Mouse (Mus musculus): Measurements from ENCODE around the gene Gfer.
"Not testable (repeated sequence)": the region's sequence is repeated elsewhere in the genome, so short reads cannot be mapped to it uniquely, and the experiment has no call there.

Gene Gfer

DNA sequence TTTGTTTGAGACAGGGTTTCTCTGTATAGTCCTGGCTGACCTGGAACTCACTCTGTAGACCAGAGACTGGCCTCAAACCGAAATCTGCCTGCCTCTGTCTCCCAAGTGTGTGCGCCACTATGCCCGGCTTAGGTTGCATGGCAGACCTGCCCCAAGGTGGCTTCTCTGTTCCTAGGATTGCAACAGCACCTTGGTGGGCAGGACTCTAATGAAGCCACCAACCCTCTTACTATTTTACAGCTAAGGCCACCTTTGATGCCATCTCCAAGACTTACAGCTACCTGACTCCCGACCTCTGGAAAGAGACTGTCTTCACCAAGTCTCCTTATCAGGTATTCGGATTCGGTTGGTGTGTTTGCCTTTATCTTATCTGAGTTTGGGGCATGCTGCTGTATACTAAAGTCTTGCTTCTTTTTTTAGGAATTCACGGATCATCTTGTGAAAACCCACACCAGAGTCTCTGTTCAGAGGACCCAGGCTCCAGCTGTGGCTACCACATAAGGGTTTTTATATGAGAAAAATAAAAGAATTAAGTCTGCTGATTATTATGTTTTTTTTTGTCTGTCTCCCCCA, 25.5 kb upstream of the Gfer start:
- not testable (repeated sequence) for DNase-seq

DNA sequence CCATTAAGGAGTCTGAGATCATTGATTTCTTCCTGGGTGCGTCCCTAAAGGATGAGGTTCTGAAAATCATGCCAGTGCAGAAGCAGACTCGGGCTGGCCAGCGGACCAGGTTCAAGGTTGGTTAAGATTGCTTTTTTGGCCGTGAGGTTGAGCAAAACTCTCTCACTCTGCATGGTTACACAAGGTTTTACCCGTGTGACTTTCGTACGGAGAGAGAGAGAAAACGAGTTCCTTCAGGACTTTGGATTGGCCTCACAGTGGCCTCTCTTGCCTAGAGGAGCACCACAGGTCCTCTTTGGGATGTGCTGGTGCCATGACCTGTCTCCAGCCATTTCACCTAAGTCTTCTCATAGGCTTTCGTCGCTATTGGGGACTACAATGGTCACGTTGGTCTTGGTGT, 24.7 kb upstream of the Gfer start:
- not testable (repeated sequence) for DNase-seq

DNA sequence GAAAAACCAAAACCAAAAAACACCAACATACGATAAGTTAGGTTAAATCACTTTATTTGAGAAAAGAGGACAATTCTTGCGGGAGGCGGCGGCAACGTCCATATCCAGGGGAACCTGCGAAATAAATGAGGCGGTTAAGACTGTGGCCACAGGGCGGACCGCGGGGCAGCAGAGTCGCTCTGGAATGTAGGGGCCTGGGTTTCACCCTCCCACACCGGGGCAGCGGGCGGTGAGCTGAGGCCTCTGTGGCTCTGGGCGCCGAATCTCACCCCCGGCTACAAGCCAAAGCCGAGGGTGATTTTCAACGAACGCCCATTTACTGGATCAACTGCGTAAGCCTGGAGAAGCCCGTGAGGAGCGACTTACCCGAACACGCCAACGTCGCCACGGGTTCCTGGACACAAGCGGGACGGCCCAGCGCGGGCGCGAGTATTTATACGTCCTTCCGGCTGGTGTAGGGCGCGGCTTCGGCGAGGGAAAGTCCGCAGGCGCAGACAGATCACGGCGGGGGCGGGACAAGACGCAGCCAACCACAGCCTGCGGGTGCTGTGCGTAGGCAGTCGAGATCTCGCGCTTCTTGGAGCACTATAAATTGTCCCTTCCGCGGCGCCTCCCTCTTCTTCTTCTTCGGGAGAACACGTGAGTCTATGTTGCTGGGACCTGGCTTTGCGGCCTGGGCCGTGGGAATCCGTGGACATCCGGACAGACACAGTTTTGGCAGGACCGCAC, 23.7 kb upstream of the Gfer start:
- peak; percentile 99 for DNase-seq

DNA sequence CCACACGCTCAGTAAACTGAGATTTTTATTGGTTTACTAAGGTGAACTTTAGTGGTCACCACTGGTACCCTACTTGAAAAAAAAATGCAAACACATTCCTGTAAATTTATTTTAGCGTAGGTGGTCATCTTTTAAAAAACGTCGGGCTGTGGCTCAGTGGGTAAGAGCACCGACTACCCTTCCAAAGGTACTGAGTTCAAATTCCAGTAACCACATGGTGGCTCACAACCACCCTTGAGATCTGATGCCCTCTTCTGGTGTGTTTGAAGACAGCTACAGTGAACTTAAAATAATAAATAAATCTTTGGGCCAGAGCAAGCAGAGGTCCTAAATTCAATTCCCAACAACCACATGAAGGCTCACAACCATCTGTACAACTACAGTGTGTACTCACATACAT, 23.0 kb upstream of the Gfer start:
- not testable (repeated sequence) for DNase-seq

DNA sequence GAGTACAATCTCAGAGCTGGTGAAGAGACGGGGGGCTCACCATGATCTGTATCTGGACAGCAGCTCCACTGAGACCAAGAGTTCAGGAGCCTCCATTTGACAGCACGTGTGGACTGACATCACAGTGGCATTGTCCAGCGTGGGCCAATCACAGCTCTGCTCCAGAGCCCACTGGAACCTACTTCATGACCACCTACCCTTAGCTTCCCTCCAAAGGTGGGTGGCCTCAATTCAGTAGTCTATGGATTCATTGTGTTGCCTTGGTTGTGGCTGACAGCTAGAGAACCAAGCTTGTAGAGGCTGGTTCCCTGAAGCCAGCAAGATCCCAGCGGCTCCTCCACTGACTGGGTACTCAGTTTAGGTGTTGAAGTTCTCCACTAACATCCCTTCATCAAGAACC, 22.0 kb upstream of the Gfer start, which contains the start of the genes Rnf151 and Rps2:
Rnf151 (minus strand) TSS at position 121 of the 400 bp plus-strand sequence.
Rps2 (plus strand) TSS at position 174 of the 400 bp plus-strand sequence.
- no peak for DNase-seq

DNA sequence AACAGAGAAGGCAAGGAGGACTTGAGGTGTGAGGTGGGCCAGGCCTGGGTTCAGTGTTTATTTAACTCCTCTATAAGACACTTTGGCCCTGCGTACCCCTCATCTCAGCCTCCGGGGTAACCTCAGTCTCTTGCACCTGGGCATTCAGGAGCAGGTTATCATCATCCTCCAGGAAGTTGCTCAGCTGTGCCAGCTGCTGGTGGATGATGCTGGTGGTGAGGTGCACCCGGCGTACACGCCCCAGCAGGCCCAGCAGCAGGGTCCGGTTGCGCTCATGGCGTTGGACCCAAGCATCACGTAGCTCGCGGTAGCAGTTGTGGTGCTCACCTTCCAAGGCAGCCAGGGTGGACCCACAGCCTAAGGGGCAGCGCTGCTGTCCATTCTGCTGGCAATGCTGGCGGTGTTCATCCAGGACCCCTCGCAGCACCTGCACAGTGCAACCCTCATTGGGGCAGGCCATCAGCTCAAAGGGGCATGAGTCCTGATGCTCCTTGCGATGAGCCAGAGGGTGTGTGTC, 20.3 kb upstream of the Gfer start:
- DNase-seq: no peak

DNA sequence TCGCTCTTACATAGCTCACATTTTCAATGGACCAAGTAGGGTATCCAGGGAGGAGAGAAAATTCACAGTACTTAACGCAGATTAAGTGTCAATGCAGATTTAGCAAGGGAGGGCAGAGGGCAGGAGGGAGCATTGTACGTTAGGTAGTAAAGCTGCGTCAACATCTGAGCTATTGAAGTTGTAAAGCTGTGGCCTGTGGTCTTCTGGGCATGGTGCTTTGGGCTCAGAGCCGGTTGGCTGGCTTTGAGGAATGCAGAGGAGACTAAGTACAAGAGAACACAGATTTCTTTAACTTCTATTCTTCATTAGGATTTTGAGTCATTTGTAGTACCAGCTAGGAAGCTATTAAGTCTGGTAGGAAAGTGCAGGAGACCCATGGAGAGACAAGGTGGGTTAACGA, 19.6 kb upstream of the Gfer start:
- DNase-seq: no peak

DNA sequence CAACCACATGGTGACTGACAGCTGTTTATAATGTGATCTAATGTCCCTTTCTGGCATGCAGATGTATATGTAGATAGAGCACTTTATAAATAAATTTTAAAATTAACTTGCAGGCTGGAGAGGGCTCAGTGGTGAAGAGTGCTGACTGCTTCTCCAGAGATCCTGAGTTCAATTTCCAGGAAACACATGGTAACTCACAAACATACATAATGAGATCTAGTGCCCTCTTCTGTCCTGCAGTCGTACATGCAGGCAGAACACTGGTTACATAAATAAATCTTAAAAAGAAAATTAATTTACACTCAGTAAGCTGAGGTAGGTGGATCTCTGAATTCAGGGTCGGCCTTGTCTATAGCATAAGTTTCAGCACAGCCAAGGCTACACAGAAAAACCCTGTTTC, 12.7 kb upstream of the Gfer start:
- no peak for DNase-seq

DNA sequence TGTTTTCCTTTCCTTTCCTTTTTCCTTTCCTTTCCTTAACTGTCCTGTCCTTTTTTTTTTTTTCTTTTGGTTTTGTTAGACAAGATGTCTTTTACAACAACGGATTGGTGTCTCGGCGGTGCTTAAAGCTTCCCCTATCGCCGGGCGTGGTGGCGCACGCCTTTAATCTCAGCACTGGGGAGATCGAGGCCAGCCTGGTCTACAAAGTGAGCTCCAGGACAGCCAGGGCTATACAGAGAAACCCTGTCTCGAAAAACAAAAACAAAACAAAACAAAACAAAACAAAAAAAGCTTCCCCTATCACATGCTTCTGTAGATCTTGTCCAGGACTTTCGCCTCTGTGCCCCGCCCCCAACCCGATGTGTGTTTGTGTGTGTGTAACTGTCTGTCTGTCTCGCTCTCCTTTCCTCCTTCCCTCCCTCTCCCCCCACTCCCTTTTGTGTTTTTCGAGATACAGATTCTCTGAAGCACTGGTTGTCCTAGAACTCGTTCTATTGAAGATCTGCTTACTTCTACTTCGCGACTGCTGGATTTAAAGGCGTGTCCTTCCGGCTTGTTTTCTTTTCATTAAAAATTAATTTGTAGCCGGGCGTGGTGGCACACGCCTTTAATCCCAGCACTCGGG, 12.0 kb upstream of the Gfer start:
- peak; percentile 52 for DNase-seq

DNA sequence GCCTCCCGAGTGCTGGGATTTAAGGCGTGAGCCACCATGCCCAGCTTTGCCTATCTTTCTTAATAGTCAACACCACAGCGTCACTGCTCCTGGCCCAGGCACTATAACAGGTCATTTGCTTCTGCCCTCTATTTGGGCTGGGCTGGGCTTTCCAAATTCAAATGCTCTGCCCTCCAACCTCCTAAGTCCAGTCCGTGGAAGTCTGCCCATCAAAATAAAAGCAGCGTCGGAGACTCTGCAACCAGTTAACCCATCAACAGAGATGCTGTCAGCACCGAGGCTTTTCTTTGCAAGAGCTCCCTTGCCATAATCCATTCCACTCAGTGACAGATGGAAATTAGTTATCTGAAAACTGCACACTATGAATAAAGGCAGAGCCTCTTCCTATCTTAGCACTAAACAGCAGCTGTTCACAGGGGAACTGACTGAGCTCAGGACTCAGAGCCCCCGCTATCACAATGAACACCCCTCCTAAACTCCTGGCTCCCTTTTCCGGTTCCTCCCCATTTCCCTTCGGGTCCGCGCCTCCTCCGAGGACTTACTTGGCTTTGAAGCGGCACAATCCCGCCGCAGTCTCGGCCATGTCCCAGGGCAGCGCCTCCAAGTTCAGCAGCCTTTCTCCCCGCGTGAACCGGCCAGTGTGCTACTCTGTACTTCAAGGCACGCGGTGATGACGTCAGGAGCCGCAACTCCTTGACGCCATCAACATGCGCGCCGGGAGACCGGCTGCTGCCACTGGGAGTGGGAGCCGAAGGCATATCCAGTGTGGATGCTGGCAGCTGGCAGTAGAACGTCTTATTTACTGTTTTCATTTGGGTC, 11.2 kb upstream of the Gfer start, which contains the start of gene Tbl3:
Tbl3 (minus strand) TSS at position 679 of the 819 bp plus-strand sequence.
- DNase-seq: peak; percentile 90

DNA sequence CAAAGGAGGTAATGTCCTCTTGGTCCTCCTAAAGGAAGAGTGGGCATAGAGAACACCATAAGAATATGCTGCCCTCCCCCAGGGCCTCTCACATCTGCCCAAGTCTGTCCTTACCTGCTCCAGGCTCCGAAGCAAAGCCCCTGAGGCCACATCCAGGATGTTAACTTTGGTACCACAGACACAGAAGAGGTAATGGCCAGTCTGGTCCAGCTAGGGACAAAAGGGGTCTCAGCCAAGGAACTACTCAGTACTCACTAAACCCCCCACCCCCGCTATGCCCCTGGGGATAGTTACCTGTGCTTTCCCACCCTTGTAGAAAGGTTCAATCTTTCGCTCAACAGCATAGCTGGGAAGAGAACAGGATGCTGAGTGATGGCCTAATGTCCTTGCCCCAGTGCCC, 9.9 kb upstream of the Gfer start:
- DNase-seq: no peak

DNA sequence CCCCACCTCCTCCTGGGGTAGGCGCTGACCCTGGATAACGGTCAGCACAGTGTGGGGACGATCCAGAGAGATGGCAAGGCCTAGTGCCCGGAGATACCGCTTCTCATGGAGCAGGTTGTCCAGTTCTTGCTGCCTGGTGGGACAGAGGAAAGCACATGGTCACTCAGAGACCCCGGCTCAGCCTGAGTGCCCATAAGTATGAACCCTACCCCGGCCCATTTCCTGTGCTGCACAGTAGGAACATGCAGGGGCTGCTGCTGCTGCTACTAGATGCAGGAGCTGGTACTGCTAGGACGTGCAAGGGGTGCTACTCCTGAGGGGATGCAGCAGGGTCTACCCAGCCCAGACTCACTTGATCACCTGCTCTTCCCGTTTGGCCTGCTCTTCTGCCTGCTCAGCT, 5.3 kb upstream of the Gfer start:
- no peak for DNase-seq

DNA sequence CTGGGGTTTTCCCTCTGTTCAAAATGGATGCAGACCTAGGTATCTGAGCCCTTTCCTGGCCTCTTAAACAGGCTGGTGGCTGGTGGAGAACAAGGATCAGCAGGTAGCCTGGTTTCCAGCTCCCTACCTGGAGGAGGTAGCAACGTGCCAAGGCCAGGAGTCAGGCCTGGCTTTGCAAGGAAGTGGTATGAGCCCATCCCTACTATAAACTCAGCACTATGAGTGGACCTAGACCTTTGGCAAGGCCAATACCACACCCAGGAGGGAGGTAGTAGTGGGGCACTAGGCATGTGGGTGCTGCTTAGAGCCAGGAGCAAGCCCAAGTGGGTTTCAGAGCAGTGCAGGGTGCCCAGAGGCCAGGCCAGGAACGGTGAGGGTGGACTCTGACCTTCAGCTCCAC, 3.5 kb upstream of the Gfer start:
- no peak for DNase-seq

DNA sequence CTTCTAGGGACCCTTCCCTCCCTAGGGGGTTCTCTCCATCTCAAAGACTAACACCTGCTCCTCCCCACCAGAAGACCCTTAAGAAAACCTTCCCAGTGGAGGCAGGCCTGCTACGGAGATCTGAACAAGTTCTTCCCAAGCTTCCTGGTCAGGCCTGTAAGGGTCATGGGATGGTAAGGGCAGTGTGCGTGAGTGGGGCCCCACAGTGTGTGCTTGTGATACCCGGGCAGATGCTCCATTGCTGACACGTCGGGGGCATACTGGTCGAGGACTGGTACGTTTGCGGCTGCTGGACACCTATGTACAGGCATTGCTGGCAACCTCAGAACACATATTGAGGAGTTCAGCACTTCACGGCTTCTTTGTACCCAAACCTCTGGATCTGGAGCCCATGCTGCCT, 2.8 kb upstream of the Gfer start:
- no peak for DNase-seq

DNA sequence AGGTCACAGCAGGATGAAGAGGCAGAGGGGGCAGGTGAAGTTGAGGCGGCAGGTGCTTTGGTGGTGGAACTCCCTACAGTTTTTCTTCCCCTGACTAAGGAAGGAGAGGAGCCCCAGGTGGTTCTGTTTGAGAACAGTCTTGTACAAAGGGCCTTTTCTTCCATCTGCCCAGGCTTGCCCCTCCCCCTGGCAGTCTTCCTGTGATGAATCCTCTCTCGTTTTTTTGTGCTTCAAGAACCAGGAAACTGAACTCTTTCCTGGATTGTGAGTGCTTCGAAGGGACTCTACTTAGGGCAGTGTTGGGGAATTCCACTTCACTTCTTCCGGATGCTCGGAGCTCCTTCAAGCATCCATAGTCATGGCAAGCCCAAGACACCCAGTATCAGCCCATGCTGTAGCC, 2.0 kb upstream of the Gfer start:
- no peak for DNase-seq

DNA sequence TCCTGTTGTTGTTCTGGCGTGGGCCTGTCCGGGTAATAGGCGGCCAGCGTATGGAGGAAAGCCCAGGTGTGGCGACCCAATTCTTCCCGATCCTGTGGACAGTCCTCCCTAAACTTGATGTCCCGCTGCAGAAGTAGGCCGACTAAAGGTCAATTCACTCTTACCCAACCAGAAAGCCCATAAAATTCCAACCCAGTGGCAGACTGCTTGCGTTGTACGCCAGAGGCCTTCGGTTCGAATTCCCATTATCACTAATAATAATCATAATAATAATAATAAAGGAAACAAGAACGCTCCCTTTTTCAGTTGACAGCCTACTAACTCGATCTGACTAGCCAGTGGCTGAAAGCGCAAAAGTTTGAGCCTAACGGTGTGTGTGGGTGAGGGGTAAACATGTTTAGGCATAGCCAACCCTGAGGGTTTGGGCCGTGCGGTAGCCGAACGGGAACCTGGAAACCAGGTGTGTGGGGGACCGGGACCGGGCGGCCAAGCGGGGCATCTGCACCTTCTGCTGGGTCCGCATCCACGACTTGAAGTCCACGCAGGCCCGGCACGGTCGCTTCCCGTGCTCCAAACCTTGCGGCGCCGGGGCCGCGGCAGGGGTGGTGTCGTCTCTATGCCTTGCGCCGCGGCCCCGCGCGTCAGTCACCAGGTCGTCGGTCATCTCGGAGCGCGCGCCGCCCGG, 488 bp downstream of the Gfer start:
- DNase-seq: no peak

DNA sequence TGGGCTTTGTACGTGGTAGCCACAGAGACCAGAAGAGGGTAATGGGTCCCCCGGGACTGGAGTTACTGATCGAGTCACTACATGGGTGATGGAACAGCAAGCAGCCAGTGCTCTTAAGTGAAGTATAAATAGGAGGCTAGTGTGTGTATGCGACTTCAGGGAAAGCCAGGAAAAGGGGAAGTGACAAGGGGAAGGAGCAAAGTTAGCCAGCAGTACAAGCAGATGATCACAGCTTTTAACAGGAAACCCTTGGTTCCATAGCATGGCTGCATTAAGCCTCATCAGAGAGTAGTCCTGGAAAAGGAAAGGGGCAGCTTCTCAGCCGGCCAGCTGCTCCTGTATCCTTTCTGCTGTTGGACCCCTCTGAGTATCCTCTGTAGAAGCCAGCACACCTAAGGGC, 3.6 kb downstream of the Gfer start:
- no peak for DNase-seq

DNA sequence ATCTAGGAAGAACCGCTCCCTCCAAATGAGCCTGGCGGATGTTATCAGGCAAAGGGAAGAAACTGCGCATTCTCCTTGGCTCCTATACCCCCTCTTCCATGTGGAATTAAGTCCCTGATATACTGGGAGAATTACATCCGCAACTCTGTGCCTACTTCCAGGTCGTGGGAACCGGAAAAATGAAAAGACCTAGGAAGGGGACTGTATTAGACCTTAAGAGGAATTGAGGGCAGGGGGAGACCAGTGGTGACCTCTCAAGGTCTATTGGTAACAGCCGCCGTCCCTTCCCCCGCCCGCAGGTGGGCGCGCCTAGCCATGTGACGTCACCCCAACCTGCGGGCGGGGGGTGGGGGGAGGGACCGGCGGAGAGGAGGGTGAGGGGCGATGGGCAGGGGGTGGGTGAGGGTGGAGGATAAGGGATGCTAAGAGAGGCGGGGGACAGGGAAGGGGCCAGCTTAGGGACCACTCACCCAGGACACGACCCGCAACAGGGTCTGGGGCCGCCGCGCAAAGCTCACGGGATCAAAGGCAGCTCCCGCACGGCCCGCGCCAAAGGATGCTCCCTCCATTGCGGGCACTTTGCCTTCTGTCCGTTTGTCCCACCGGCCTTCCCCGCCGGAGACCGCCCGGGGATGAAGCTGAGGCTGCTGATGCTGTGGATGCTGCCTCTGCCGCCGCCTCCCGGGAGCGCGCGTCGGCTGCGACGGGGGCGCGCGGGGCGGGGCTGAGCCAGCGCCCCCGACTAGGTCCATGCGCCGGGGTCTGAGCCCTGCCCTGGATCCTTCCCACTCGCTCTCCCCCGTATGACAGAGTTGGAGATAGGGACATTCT, 6.5 kb downstream of the Gfer start, which contains the start of gene Syngr3:
Syngr3 (minus strand) TSS at position 705 of the 831 bp plus-strand sequence.
- DNase-seq: no peak

DNA sequence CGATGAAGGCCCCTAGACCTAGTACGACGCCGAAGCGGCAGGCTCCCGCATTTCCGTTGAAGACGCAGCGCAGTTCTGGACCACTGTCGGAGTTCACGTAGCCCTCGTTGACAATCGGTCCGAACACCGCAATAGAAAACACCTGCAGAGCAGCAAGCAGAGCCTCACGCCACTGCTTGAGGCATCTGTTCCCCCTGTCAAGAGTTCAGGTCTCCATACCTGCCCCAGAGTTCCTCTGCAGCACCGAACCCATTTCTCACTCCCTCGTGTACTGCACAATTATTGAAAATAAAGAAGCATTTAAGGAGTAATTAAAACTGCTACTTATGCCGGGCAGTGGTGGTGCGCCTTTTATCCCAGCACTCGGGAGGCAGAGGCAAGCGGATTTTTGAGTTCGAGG, 8.4 kb downstream of the Gfer start:
- no peak for DNase-seq

DNA sequence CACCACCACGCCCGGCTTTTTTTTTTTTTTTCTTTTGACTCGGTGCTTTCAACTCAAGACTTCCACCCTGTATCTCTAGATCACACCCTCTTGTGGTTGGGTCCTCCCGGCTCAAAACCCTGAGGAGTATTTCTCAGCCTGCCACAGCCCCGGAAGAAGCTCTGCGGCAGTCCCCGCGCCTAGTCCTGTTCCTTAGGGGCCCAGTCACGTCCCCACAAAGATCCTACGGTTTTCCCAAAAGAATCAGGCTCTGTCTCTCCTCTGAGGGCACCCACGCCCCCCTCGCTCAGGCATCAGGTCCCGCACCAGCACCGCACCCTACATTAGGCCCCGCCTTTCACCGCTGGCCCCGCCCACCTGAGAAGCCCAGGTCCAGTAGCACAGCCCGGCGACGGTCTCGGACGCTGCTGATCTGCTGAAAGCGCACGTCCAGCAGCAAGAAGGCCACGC, 8.8 kb downstream of the Gfer start:
- peak; percentile 80 for DNase-seq

DNA sequence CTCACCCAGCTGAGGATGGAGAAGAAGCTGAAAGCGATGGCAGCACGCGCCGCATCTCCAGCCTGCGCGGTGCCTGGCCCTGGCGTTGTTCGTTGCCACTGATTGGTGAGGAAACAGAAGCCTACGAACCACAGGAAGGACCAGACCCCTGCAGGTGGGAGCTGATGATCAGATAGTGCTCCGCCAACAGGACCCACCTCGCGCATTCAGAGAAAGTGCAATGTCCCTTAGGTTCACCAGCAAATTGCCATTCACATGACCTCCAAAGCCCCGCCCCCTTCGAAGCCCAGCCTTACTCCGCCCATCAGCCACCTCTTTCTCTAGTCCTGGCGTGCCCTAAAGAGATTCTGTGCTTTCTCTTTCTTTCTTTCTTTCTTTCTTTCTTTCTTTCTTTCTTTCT, 9.4 kb downstream of the Gfer start:
- DNase-seq: peak; percentile 78

All from liver (tissue).